Mouse (Mus musculus) heart, postnatal 36 days (tissue): Measurements from ENCODE around the gene Trove2. TPM values are rescaled to one million over a fixed set of nuclear protein-coding genes. Genes with fewer than 3 reads are reported as not detected.
"Not testable (repeated sequence)": the region's sequence is repeated elsewhere in the genome, so short reads cannot be mapped to it uniquely, and the experiment has no call there.

ENCODE experiments used
- DNase-seq, 2 experiments: peaks; one replicate each; pipeline ENCODE4 v3.0.0; 2021 to 2022
- intact Hi-C: fragments of 180-260 bp; cut with DNase I; formaldehyde crosslinking; loops from one replicate; pipeline ENCODE4 v1.15.1; 2025
- total RNA-seq, 2 experiments: library from RNA; stranded (reverse); gene quantifications; 2 replicates each; pipeline ENCODE4 v1.2.3; 2021

Gene Trove2
- total RNA-seq, 2 experiments from 2014 or later = 7.9 to 9.6 TPM

- intact Hi-C loops = loop anchor here (1.0 to 2.0 kb wide), 2 partner anchors 36 to 37 kb away; partner anchors contain the start of genes Trove2 and Uchl5
- DNase-seq = peak; percentile 86
Observed at GRCm38 (mm10) chr1:143739361-143740350, 37.2 kb downstream of the Trove2 start.

- DNase-seq = no peak
- intact Hi-C loops = loop anchor here (1.0 to 2.0 kb wide), 2 partner anchors 36 to 38 kb away; partner anchors contain the start of genes Trove2 and Uchl5
Observed at GRCm38 (mm10) chr1:143738811-143739210, 38.1 kb downstream of the Trove2 start.

- DNase-seq = no peak
- intact Hi-C loops = no loop called here
Observed at GRCm38 (mm10) chr1:143733914-143734410, 42.9 kb downstream of the Trove2 start.

- DNase-seq = no peak
- intact Hi-C loops = no loop called here
Observed at GRCm38 (mm10) chr1:143731691-143732090, 45.2 kb downstream of the Trove2 start.

- no peak for DNase-seq
- intact Hi-C loops = no loop called here
Observed at GRCm38 (mm10) chr1:143730899-143731298, 46.0 kb downstream of the Trove2 start.

- intact Hi-C loops = no loop called here
- no peak for DNase-seq
Observed at GRCm38 (mm10) chr1:143727701-143728445, 49.0 kb downstream of the Trove2 start.

GRCm38 (mm10) chr1:143724456-143725064, 52.3 kb downstream of the Trove2 start:
- no peak for DNase-seq
- intact Hi-C loops = no loop called here

- intact Hi-C loops, DNase-seq: not testable (repeated sequence)
Observed at GRCm38 (mm10) chr1:143716038-143716437, 60.8 kb downstream of the Trove2 start, which contains the start of gene Glrx2. Glrx2 (plus strand) TSS chr1:143716338.

GRCm38 (mm10) chr1:143710627-143710976, 66.3 kb downstream of the Trove2 start:
- intact Hi-C loops = no loop called here
- DNase-seq = no peak

- intact Hi-C loops = no loop called here
- DNase-seq = no peak
Observed at GRCm38 (mm10) chr1:143709966-143710626, 66.8 kb downstream of the Trove2 start.

GRCm38 (mm10) chr1:143708361-143708760, 68.5 kb downstream of the Trove2 start:
- intact Hi-C loops = no loop called here
- no peak for DNase-seq

- intact Hi-C loops = no loop called here
- no peak for DNase-seq
Observed at GRCm38 (mm10) chr1:143707006-143707405, 69.9 kb downstream of the Trove2 start.

- intact Hi-C loops = loop anchor here (1.0 to 5.0 kb wide), 3 partner anchors 36 to 299 kb away; partner anchors contain the start of genes Rgs2, Trove2 and Uchl5
- peak; percentile 92 to 93 for DNase-seq
Observed at GRCm38 (mm10) chr1:143702741-143703262, 74.1 kb downstream of the Trove2 start, which contains the start of gene Cdc73. Cdc73 (minus strand) TSS chr1:143702893.

- DNase-seq = no peak
Observed at GRCm38 (mm10) chr1:143702141-143702740, 74.6 kb downstream of the Trove2 start.

GRCm38 (mm10) chr1:143701736-143702135, 75.1 kb downstream of the Trove2 start:
- intact Hi-C loops = loop anchor here (1.0 to 5.0 kb wide), 2 partner anchors 76 to 301 kb away; partner anchors contain the start of genes Rgs2, Trove2 and Uchl5
- DNase-seq = no peak

More at GRCm38 (mm10) chr1:143702141-143702740, 74.6 kb downstream of the Trove2 start:
- intact Hi-C loops = loop anchor here (1.0 to 5.0 kb wide), 2 partner anchors 75 to 300 kb away; partner anchors contain the start of genes Rgs2, Trove2 and Uchl5
